Mouse (Mus musculus) spleen, adult 2 months (tissue): ENCODE measurements at regions not wholly inside any gene's neighbourhood (a gene's known extent, or its start where the extent isn't known, plus 50 kb on each side); places are given as distances from the start of the nearest gene placed in this dataset.

Experiments
- CTCF ChIP-seq: fragments of 200-500 bp; IDR thresholded peaks from 2 replicates; pipeline ENCODE4 v1.5.1; 2011; ENCODE audit warnings: mild to moderate bottlenecking, inconsistent platforms; ENCODE audit not compliant: insufficient read depth, insufficient read length, insufficient replicate concordance; ENCODE audit errors: extremely low read depth
- POLR2A ChIP-seq: fragments of 200-500 bp; IDR thresholded peaks from 2 replicates; pipeline ENCODE4 v1.6.1; 2011; ENCODE audit warnings: low read depth, low read length, inconsistent platforms

- TF ChIP-seq CTCF (no peak), POLR2A (no peak)
Observed at GRCm38 (mm10) chr6:31204434-31204833, 194.1 kb upstream of the Mkln1 start.
